Mouse (Mus musculus): ENCODE results near the gene Tfcp2.
"Not testable (repeated sequence)": the region's sequence is repeated elsewhere in the genome, so short reads cannot be mapped to it uniquely, and the experiment has no call there.

Tfcp2 gene

DNA sequence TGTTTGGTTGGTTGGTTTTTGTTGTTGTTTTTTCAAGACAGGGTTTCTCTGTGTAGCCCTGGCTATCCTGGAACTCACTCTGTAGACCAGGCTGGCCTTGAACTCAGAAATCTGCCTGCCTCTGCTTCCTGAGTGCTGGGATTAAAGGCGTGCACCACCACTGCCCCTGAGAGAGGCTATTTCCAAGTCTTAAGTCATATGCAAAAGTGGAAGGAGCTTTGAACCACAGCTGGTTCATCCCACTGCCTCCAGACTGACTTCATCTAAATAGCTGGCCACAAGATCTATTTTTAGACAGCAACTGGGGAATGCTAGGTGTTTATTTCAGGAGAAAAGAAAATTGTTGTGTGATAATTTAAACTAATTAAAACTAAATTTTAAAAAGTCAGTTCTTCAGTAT lies 63.5 kb downstream of the Tfcp2 start:
- not testable (repeated sequence) for DNase-seq (ENCODE audit: low spot score in 2 of 2)

DNA sequence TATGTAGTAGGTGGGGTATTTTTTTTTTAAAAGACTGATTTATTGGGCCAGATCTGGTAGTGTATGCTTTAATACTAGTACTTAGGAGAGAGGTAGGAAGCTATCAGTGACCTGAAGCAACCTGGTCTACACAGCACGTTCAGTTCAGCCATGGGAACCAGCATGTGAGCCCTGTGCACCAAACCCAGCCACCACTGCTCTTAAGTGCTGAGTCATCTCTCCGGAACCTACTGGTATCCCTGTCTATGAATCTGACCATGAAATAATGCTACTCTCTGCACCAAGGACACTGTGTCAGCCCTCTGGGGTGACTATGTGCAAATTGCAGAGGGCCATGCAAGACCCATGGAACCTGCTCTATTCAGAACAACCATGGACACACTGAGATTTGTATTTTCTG lies 64.8 kb downstream of the Tfcp2 start:
- DNase-seq (ENCODE audit: low spot score in 2 of 2) = no peak

DNA sequence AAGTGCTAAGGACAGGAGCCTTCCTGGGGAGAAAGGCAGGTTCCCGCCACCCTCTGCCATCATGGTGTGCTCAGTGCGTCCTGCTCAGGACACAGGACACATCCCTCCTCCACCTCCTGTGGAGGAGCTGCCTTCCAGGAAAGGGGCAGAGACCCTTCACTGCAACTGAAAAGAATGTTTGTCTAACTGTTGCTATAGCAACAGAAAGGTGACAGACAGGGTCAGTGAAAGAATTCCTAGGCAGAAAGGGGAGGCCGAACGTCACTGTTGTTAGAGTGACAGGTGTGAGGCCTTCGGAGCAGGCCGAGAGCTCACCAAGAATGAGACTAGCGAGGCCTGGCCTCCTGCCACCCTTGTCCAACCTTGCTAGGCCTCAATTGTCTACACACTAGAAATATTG lies 65.4 kb downstream of the Tfcp2 start:
- DNase-seq (ENCODE audit: low spot score in 2 of 2) = no peak

DNA sequence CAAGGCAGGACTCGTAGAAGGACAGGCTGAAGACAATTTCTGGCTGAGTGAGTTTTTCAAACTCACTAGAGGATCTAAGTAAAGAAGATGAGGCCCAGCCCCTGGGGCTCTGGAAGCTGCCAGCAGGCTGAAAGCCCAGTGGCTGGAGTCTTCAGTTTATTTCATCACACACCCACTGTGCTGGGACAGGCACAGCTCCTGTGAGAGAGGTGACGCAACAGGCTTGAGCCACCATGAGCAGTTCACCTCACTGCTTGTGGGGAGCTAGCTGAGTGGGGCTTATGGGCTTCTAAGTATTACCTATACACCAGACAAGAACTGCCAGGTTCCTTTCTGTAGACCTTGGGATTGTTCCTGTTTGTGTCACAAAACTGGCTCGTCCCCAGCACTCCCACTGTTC lies 66.2 kb downstream of the Tfcp2 start:
- peak in 1 of 2 experiments; percentile 31 for DNase-seq (ENCODE audit: low spot score in 2 of 2)

DNA sequence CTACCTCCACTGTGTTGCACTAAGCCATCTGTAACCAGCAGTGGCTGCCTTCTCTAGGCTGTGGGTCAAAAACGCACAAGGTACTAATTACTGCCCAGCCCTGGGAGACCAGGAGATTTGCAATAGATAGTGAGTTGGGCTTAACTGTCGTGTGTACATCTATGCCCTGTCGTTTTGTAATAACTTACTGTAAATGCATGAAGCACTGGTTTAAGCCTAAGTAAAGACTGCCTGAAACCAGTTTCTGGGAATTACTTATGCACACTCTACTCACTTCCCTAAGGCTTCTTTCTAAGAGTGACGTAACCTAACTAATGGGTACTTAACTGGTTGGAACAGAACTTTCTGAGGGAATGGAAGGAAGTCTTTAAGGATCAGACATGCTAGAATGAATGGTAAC lies 72.9 kb downstream of the Tfcp2 start:
- DNase-seq (ENCODE audit: low spot score in 2 of 2) = no peak

DNA sequence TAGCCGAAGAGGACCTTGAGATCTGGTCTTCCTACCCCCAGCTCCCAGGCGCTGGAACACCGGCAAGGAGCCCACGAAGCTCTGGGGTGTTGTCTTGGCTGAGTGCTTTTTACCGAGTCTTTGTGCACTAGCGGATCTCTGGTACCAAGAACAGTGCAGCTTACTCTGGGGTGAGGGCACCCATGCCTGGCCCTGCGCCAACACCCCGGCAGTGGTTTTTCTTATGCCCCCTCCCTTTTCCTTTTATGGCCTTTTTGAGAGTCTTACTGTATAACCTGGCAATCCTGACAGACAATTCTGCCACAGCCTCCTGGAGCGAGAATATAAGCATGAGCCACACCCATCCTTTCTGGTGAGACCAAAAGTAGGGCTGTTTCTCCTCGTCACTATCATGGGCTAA lies 73.5 kb downstream of the Tfcp2 start:
- DNase-seq (ENCODE audit: low spot score in 2 of 2) = no peak

DNA sequence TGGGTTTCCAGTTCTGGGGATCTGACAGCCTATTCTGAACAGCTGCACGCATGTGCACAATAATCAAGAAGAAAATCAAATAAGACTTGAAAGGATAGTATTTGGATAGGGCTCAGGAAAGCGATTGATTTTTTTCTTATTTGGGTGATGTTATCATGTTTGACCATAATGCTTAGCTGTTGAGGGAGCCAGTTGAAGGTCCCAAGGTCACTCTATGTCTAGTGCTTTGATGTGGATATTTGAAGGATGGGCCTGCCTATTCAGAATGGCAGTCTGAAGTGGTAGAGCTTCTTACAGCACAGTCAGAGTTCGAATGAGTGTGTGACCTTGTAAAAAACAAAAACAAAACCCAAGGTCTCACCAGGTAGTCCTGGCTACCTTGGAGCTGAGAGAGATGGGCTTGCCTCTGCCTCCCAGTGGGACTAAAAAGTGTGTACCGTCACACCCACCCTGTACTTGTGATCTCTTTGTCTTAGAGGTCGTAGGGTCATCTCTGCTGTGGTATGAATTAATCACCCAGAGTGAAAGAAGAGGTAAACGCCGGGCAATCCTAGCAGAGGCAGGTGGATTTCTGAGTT lies 77.8 kb downstream of the Tfcp2 start:
- no peak for DNase-seq (ENCODE audit: low spot score in 2 of 2)

DNA sequence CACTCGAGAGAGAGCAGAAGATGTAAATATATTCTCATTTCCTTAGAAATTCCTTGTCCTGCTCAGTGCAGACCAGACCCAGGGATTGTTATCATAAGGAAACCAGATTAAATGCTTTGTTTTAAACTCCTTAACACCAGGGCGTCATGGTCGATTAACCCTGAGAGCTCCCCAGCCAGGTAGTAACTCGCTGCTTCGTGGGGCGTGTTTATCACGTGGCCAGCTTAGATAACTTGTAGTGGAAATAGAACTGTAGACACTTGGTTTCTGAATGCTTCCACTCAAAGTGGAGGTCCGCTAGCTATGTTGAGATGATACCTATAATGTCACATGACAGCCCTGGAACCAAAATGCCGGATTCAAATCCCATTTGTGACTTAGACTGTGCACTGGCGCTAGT lies 81.8 kb downstream of the Tfcp2 start:
- no peak for DNase-seq (ENCODE audit: low spot score in 2 of 2)

DNA sequence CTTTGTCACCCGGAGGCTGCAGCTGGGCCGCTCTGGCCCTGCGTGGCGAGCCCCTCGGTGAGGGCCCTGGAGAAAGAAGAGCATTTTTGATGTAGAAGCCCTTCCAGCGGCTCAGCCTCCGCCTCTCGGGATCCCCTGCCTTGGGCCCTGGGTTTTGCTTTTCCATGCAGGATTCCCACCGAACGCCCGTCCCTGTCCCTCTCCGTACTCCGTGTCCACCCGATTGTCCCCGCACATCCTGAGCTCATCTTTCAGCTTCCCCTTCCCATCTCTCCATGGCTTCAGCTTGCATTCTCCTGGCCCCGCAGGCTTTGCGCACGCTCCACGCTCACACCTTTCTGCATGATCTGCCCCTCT lies 82.6 kb downstream of the Tfcp2 start:
- DNase-seq (ENCODE audit: low spot score in 2 of 2) = no peak

DNA sequence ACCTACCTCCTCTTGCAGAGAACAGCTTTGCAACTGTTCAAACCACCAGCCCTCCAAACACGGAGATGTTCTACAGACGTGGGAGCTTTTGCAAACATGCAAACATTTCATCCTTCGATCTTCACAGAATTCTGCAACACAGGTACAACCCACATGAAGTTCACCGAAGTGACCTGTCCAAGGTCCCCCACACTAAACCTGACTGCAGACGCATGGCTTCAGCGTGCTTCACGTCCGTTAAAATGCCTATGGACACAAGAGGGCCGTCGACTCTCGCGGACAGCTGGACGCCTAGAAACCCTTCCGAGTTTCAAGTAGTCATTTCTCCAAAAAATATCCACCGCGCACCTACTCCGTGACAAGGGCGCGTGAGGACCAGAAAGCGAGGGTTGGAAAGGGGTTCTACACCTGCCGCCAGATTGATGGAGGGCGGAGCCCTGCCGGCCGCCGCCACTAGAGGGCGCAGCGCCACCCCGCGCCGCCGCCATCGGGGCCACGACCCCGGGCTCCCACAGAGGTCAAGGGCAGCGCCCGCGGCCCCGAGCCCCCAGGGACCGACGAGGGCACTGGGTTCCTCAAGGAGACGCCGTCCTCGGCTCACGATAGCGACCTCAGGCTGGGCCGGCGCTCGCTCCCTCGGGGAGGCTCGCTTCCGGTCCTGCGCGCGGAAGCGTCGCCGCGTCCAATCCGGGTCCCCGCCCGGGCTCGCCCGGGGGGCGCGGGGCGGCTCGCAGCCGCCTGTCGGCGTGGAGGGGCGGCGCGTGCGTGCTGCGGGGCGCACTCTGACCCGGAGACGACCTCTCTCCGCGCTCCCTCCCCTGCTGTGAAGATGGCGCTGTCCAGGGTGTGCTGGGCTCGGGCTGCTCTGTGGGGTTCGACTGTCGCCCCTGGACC lies 83.3 kb downstream of the Tfcp2 start, which contains the start of gene Letmd1:
Gene Letmd1 (plus strand): TSS at position 729 of the 894 bp plus-strand sequence.
- peak; percentile 89 to 91 for DNase-seq (ENCODE audit: low spot score in 2 of 2)

DNA sequence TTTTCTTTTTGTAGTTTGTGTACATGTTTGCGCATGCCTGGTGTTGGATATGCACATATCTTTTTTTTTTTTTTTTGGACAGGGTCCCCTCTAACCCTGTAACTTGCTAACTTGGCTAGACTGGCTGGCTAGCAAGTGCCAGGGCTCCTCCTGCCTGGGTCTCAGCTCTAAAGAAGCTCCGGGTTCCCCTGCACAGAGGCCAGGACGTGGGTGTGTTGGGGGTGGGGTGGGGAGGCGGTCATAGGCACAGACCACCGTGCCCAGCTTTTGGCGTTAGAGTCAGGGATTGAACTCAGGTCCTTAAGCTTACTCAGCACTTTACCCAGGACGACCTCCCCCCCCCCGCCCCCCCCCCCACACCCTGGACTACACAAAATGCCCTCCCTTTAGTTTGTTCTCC lies 84.1 kb downstream of the Tfcp2 start:
- DNase-seq (ENCODE audit: low spot score in 2 of 2) = no peak

DNA sequence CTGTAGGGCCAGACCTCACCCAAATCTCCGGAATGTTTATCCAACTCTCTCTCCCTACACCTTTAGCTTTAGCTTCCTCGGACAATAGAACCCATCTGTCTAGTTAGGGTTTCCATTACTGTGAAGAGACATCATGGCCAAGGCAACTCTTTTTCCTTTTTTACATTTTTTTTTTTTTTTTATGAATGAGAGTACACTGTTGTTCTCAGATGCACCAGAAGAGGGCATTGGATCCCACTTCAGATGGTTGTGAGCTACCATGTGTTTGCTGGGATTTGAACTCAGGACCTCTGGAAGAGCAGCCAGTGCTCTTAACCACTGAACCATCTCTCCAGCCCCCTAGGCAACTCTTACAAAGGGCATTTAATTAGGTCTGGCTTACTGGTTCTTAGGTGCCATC lies 86.4 kb downstream of the Tfcp2 start:
- DNase-seq (ENCODE audit: low spot score in 2 of 2) = no peak

DNA sequence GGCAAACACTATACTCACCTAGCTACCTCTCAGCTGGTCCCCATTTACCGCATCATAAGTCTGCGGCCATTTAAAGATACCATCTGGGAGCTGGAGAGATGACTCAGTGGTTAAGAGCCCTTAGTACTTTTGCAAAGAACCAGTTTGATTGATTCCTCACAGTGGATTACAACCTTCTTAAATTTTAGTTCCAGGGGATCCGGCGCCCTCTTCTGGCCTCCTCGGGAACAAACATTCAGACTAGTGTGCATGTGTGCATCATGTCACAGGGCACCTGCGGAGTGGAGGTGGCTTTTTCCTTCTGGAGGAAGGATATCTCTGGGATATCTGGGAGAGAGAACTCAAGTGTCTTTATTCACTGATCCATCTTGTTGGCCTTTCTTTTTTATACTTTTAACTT lies 88.1 kb downstream of the Tfcp2 start:
- peak in 1 of 2 experiments; percentile 45 for DNase-seq (ENCODE audit: low spot score in 2 of 2)

DNA sequence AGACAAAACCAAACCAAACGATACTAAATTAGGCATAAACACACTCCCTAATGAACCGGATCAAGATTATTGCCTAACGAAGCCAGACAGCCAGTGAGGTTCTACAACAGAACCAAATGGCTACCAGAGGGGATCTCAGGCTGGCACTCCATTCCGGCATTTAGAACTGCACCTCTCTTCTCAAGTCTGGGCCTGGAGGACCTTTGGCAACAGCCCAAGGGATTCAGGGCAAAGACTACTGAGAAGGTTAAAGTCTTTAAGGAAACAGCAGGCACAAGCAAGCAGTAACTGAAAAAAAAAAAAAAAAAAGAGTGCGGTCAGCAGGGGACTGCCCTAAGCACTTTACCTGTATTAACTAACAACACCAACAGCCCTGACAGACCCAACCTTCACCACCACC lies 89.7 kb downstream of the Tfcp2 start:
- no peak for DNase-seq (ENCODE audit: low spot score in 2 of 2)

DNA sequence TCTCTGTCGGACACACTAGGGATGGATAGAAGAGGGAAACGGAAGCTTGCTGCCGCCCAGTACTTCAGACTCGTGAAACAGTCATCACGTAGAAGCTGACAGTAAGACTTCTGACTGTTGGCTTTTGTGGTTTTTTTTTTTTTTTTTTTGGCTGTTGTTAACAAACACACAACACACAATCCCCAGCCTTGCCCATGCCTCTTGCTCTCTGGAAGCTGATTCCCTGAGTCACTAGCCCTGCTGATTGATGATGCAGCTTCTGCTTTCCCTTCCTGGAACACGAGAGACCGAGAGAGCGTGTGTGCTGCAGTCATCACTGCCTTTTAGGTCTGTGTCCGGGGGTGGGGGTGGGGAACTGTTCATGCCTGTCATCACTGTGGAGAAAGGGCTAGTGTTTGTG lies 90.2 kb downstream of the Tfcp2 start:
- DNase-seq (ENCODE audit: low spot score in 2 of 2) = no peak

DNA sequence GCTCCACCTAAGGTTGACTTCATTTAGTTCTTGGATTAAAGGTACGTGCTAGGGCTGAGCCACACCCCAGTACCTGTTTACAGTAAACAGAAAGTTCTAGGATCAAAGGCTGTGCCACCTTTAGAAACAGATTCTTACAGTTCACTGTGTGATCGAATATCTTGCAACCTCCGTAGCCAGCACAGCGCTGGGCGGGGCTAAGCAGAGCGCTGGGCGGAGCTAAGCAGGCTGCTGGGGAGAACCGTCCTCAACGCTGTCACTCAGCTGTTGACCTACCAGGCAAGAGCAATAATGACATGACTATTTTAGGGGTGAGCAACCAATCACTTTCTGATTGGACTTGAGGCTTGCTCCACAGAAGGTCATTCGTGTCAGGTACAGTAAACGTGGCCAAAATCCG lies 90.9 kb downstream of the Tfcp2 start:
- no peak for DNase-seq (ENCODE audit: low spot score in 2 of 2)

DNA sequence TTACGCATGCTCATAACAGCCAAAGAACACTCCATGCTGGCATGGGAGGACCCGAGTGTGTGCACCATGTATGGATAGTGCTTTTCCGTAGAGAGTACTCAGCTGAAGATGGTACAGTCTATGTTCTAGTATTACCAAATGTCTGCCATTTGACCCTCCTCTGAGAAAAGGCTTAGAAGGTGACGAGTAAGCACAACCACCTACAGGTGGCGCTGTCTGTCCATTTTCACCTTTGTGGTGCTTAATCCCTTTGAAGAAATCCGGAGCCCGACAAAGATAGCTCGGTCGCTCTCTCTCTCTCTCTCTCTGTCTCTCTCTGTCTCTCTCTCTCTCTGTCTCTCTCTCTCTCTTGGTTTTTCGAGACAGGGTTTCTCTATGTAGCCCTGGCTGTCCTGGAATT lies 93.8 kb downstream of the Tfcp2 start:
- DNase-seq (ENCODE audit: low spot score in 2 of 2) = peak in 1 of 2 experiments; percentile 17

DNA sequence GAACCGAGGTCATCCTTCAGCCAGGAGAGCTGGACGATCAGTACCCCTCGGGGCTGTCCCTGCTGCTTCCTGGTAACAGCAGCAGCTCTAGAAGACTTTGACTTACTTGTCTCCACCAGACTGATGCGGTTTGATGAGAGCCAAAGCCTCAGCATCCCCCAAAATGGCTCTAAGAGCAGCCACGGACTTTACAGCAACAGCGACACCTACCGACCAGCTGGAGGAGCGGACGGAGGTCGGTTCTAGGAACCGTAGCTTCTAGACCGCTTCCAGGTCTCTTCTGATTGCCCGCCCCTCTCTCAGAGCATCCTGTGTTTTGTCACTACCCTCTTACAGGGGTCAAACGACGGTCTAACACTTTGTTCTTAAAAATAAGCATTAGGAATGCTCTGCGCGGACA lies 94.5 kb downstream of the Tfcp2 start:
- DNase-seq (ENCODE audit: low spot score in 2 of 2) = peak; percentile 22 to 45

DNA sequence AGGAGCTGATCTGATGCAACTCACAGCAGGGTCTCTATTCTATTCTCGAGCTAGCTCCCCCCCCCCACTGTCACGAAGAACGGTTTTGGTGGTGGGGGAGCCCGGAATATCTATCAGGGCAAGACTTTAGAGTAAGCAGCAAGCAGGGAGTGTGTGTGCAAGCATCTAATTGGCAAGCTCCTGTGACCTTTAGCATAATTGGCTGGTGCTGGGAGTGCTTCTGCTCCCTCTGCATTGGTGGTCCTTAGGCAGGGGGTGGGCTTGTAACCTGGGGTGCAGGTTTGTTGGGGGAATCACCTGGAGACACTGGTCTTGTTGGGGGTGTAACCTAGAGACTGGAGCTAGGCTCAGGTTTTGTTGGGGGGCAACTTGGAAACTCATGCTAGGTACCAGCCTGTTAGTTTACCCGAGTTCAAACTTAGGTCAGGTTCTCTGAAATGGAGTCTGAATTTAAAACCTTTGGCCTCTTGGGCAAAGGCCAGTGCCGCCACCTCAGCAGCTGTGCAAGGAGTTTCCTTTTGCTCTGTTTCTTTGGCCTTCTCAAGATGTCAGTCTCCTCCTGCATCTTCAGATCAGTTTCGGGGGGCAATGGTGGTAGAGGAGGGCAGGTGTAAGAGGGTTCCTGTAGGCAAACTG lies 95.3 kb downstream of the Tfcp2 start:
- no peak for DNase-seq (ENCODE audit: low spot score in 2 of 2)

DNA sequence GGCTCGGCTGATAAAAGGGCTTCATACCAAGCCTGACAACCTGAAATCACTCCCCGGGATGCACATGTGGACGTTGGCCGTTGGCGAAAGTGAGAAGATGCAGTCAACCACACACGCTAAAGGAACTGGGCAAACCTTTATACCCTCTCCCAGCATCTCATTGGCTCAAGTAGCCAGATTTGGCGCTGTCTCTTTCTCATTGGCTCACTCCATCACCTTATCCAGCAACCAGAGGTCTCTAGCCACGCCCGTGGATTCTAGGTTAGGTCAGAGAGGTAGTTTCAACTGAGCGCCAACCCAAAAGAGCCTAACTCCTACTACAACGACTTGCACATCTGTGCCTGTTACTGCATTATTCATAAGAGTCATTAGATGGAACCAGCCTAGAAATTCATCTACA lies 99.3 kb downstream of the Tfcp2 start:
- DNase-seq (ENCODE audit: low spot score in 2 of 2) = no peak

DNA sequence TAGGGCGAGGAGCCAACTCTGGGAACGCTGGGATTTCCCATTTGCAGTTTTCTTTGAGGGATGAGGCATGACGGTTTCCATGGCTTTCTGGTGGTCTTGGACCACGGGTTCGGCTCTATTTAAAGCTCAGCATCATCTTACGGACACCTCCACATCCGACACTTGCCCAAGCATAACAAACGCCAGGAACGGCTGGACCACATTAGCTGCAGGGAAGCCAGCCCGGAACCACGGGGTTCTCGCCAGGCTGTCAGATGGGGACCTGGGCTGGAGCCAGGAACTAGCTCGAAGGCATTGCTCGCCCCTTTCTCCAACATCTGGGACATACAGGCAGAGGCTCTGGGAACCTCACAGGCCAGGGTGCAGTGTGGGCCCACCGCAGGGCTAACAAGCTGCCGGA lies 100.6 kb downstream of the Tfcp2 start:
- peak; percentile 31 to 54 for DNase-seq (ENCODE audit: low spot score in 2 of 2)

DNA sequence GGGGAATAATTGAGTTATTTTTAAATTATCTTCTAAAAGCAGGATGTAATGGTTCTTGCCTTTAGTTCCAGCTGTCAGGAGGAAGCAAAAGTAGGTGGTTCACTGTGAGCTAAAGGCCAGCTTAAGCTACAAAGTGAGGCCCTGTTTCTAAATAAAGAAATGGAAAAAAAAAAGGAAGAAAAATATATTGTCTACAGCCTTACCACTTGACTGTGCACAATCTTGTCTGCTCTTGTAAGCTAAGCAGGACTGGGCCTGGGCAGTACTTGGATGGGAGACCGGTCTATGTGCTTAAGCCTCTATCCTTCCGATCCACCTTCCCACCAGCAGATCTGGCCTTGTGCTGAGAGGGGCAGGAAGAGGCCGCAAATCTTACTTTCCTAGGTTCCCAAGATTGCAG lies 102.3 kb downstream of the Tfcp2 start:
- no peak for DNase-seq (ENCODE audit: low spot score in 2 of 2)

DNA sequence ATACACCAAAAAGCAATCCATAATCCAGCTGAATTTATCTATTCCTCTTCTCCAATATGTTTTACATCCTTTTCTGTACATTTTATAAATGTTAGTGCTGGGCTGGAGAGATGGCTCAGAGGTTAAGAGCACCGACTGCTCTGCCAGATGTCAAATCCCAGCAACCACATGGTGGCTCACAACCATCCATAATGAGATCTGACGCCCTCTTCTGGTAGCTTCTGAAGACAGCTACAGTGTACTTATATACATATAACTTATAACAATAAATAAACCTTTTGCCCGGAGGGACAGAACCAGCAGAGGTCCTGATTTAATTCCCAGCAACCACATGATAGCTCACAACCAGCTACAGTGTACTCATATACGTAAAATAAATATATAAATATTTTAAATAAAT lies 103.2 kb downstream of the Tfcp2 start:
- DNase-seq (ENCODE audit: low spot score in 2 of 2) = no peak

Data from heart, adult 9 months (tissue).